Mouse (Mus musculus) c-Kit-negative CD71-positive TER-119-positive erythroid progenitor cells, embryonic 14.5 days (primary cell): ENCODE data around the gene Hoxa1.

Experiments used
- DNase-seq: peaks from one replicate; pipeline ENCODE4 v3.0.0-alpha.2; 2013; ENCODE audit warnings: low read depth, low spot score

Hoxa1 gene

GRCm38 (mm10) chr6:52171331-52171730, 13.2 kb upstream of the Hoxa1 start:
- no peak for DNase-seq

GRCm38 (mm10) chr6:52170898-52171223, 12.7 kb upstream of the Hoxa1 start:
- no peak for DNase-seq

DNA sequence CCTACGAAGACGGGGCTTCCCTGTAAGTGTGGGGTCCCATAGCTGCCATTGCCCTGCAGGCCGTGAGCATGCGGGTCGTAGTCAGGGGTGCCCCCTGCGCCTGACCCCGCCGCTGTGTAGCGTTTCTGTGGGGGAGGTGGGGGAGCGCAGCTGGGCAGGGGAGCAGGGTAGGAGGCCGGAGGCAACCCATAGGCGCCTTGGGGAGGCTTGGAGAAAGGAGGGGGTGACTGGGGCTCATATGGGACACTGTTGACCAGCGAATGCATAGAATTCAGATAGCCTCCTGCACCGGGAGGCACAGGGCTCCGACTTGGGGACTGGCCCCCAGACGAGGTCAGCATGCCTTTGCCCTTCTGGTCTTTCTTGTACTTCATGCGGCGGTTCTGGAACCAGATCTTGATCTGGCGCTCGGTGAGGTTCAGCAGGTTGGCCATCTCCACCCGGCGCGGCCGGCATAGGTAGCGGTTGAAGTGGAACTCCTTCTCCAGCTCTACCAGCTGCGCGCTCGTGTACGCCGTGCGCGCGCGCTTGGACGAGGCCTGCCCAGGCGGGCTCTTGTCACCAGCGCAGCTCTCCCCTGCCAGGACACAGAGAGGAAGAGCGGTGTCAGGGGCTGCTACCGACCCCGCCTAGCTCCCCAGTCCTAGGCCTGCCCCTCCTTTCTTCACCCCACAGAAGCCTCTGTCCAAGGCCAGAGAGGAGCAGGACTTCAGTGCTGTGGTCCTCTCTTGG, 12.2 kb upstream of the Hoxa1 start:
- no peak for DNase-seq

DNA sequence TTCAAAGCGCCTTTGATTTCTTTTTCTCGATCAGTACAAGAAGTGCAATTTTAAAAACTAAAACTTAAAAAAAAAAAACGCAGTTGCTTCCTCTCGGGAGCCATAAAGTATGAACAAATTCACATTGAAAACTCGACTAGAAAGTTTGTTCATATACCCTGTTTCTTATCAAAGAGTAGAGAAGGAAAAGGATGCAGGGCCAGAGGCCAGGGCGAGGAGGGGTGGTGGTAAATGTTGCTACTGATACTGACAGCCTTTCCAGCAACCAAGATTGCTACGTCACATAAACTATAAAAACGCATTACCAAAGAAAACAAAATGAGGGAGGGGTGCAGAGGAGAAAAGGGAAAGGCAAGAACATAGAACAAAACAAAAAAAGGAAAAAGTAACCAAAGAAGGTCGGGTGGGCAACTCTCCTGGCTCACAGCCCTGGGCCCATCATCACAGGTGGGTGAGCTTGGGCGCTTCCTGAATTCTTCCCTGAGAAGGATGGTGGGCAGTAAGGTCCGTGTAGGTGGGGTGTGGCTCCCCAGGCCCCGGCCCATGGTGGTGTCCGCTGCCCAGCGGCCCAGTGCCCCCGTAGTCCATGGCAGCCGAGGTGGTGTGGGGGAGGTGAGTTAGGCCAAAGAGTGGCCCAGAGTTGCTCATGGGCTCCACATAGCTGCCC, 11.5 kb upstream of the Hoxa1 start:
- DNase-seq = no peak

GRCm38 (mm10) chr6:52168191-52169055, 10.3 kb upstream of the Hoxa1 start:
- no peak for DNase-seq

- DNase-seq = no peak
These were observed 9.6 kb upstream of the Hoxa1 start for GRCm38 (mm10) chr6:52167736-52168161.

DNA sequence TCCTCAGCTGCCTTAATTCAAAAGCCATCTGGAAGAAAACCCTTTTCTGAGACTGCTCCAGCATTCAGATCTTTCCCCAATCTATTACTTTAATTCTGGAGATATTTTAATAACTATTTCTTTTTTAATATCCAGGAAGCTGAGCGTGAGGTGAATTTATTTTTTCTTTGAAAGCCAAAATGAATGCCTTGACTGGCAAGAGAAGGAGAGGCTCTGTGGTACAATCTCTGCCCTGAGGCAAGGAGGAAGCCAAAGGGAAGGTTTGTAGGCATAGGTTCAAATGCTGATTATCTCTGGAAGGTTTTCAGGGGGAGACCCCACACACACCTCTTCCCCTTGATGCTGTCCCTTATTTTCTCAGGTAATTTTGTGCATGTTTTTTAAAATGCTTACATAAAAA, 9.1 kb upstream of the Hoxa1 start:
- no peak for DNase-seq

DNA sequence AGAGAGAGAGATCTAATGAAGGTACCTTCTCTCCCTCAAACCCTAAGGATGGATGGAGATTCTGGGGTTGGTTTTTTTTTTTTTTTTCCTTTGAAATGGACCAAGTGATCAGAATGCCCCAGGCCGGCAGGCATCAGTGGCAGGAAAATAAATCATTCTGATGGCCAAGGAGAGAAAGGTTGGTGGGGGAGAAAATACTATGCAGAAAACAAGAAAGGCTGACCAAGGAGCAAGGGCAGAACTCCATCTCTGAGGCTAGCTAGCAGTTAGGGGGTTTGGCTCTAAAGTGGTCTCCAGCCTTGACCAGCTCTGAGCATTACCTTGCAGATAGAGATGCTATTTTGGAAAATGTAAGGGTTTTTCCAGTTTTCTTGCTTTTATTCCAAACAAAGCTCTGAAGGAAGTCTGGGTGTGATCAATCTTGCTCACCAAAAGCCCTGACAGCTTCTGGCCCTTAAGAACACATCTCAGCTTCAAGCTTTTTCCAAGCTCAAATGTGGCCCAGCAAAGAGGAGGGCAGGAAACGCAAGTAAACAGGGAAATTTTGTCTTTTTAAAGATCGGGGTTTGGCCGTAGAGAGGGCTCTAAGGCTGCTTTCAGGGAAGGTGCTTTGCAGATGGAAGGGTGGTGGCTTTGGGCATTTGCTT, 8.4 kb upstream of the Hoxa1 start:
- DNase-seq = no peak

DNA sequence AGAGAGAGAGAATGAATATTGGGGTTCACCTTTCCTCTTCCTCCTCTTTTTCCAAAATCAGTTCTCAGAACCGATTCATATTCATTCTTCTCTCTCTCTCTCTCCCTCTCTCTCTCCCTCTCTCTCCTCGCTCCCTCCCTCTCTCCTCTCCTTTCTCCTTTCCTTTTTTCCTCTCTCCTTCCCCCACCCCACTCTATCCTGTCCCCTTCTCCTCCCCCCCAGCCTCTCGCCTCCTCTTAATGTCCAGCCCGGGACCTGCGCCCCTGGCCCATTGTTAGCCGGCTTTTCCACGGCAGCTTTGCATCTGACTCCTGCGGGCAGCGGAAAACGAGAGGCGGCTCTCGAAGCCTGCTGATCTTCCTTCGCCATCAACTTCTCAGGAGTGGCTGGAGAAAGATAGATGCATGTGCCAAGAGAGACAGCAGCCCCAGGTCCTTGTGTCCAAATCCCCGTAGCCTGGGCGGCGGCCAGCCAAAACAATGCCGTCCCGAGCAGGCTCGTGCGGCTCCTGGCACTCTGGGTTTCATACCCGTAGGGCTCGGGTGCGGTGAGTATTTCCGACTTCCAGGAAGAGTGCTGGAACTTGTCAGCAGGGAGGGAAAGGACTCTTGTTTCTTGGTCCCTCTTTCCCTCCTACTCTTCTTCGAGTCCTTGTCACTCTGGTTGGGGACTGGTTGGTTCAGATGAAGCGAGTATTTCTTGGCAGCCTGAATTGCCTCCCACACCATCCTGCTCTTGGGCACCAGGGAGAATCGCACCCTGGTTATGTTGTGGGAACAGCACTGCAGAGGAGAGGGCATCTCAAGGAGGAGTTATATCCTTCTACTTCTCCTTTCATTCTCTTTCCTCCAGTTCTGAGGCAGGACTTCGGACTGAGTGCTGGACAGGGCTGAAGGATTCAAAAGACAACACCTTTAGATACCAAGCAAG, 7.6 kb upstream of the Hoxa1 start:
- DNase-seq = no peak

DNA sequence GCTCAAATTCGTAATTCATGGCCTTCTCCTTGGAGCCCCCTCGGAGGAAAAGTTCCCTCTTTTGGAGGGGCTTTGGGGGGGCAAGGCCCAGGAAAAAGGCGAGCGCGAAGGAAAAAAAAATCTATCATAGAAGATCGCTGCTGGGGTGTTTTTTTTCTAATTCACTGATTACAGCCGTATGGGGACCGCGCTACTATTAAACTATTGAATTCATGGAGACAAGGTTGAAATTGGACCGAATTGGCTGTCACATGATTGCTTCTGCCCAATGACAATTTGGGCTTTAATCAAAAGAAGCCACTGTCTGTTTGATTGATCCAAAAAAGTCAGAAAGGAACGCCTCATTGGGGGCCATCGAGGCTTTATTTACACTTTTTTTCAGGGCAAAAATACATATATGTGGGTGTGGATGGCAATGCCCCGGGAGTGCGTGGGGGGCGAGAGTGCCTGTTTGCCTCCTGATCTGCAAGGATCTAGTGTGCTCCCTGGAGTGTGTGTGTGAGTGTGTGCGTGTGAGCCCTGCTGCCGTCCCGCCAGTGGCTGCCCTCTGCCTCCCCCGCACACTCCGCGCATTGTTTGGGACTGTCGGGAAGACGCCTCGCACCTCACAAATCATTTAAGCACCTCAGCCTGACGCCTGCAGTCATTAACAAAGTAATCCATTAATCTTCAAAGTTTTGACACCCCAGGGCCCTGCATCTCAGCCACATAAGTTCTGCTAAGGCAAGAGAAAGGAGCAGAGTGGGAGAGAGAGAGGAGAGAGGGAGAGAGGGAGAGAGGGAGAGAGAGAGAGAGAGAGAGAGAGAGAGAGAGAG, 6.7 kb upstream of the Hoxa1 start, which contains the start of gene Hoxa2:
Gene Hoxa2 (minus strand): TSS at position 206 of the 815 bp plus-strand sequence.
- DNase-seq = no peak

DNA sequence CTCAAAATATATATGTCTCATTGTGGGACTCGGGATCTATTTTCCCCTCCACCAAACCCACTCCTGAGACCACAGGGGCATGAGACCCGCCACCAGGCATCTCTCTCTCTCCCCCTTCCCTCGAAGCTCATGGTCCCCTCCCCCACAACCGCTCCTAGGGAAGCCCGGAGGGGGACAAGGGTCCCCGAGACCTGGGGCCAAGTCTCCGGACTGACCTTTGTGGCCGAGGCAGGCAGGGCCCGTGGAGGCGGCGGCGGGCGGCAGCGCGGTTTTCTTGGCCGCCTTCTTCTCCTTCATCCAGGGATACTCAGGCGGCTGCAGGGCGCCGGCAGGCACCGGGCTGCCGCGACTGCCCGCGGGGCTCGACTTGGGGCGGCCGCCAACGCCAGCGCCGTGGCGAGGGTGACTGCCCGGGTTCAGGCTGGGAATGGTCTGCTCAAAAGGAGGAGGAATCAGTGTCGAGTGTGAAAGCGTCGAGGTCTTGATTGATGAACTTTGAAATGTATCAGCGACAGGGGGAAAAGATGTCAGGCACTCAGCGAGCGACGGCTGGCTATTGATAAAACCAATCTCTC, 6.0 kb upstream of the Hoxa1 start:
- DNase-seq = no peak

GRCm38 (mm10) chr6:52163366-52164031, 5.4 kb upstream of the Hoxa1 start:
- no peak for DNase-seq

GRCm38 (mm10) chr6:52162611-52163365, 4.7 kb upstream of the Hoxa1 start:
- DNase-seq = no peak

GRCm38 (mm10) chr6:52162093-52162380, 3.9 kb upstream of the Hoxa1 start:
- DNase-seq = no peak

GRCm38 (mm10) chr6:52161336-52162092, 3.4 kb upstream of the Hoxa1 start:
- no peak for DNase-seq

DNA sequence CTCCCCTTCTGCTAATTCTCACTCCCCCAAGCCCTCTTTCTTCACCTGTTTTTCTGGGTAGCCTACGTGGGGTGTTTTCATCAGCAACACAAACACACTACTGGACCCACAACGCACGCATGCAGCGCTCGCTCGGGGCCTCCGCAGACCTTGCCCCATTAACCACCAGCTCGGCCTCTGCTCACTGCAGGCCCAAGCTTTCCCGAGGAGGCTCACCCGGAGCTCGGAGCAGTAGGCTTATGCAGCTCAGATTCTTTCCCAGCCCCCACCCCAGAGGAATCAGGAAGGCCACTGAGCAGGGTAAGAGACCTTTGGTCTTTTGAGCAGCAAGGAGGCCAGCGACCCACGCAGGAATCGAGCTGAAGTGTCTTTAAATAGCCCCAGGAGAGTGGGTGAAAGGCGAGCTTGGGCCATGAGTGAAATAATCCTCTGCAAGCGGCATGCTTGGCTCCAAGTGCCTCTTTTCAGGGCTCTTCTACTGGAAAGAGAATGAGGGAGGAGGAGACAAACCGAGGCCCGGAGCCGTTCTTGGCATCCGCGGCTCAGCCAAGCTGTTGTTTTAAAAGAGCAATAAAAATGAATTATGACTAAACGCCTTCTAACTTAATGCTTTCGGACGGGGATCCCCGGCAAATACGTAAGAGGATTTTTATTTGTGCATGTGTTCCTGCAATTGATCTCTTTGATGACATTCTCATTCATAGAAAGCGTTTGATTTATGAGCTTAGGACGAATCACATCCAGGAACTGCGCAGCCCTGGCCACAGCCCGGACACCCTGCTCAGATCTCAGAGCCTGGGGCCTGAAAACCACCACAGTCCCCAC, 2.6 kb upstream of the Hoxa1 start:
- no peak for DNase-seq

DNA sequence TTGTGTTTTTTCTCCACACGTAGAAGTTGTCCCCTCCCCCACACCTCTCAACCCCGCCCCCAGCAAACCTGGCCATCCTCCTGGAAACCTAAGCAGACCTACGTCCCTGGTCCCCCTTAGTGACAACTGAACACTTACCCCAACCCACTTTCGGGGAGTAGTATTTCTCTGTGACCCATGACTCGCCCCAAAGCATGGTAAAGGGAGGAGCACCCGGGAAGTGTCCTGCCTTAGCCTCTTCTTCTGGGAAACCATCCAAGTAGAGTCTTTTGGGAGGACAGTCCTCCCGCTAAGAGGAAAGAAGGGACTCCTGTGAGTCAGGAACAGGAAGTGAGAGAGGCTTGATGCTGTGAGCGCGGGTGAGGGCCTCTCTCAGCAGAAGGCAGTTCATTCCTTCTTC, 1.9 kb upstream of the Hoxa1 start:
- DNase-seq = no peak
